Mouse (Mus musculus): ENCODE results near the gene Polr2a. TPM values are rescaled to one million over a fixed set of nuclear protein-coding genes. Genes with fewer than 3 reads are reported as not detected.

Polr2a gene
- polyA plus RNA-seq, 1 experiment = 65.1 TPM

DNA sequence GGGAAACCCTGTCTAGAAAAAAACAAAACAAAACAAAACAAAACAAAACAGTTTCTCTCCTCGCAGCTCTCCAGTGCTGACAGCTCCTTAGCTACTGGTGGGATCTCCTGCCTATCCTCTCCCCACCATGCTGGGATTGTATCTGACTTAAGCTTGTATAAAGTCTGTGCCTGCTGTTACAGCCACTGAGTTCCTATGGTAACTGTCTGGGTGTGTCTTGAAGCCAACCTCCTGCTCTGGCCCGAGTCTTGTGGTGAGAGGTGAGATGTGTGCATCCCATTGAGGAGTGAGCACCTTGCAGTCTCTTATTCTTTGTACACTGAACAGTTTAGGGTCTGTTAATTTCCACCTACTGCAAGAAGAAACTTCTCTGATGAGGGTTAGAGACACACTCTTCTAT is 35.4 kb downstream of the Polr2a start:
- no peak for TF ChIP-seq GATA1 (IDR thresholded peaks at IDR 0.05; ENCODE audit: low read length)

DNA sequence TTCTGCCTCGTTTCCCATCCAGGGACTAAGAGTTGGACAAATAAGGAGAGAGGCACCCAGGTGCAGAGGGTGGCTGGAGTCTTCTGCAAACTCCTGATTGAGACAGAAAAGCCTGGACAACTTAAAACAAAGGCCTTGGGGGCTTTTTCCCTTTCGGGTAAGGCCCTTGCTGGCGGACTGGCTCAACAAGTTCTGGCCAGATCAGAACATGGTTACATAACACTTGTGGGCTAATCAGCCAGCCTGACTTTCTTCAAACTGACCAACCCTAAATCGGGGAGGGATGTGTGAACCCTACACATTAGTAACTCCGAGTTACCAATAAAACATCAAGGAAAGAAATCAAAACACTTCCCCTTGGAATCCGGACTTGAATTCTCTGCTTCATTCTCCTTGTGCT is 37.6 kb downstream of the Polr2a start:
- no peak for TF ChIP-seq GATA1 (IDR thresholded peaks at IDR 0.05; ENCODE audit: low read length)

DNA sequence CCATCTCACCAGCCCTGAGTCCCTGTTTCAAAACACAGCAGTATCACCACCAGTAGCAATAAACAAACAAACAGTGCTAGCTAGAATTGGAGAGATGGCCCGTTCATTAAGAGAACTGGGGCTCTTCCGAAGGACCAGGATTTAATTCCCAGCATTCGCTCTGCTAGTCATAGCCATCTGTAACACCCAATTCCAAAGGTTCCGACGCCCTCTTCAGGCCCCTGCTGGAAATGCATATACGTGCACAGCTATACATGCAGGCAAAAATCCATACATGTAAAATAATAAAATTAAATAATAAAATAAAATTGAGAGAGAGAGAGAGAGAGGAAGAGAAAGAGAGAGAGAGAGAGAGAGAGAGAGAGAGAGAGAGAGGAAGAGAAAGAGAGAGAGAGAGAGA is 39.0 kb downstream of the Polr2a start:
- TF ChIP-seq GATA1 (IDR thresholded peaks at IDR 0.05; ENCODE audit: low read length) = no peak

DNA sequence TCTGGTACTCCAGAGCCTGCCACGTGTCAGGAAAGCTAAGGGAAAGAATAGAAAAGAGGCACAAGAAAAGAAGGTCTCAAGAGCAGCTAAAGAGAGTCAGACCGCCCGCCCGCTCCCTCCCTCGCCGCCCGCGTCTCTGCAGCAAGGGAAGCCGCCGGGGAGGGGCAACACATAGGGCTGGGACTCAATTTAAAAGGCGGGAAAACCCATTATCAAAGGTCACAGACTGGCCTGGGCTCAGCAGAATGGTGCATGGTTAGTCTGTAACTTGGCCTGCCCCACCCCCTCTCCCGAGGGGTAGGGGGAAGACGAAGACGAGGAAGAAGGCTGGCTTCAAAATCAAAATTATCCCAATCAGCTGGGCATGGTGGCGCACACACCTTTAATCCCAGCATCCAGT is 39.8 kb downstream of the Polr2a start:
- no peak for TF ChIP-seq GATA1 (IDR thresholded peaks at IDR 0.05; ENCODE audit: low read length)

DNA sequence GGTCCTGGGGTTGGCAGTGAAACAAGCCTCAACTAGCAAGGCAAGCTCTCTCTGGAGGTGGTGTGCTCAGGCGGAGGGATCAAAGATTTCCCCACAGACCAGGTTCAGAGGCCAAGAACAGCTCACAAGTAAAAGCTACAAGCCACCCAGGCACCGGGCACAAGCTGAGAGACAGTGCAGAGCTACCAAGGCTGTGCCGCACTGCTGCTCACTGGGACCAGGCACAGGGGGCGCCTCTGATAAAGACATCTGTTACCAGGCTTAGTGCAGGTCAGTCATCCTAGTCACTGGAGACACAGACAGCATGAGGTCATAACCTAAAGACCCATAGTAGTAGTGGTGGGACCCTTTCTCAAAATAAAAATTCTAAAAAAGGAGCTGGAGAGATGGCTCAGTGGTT is 41.5 kb downstream of the Polr2a start:
- no peak for TF ChIP-seq GATA1 (IDR thresholded peaks at IDR 0.05; ENCODE audit: low read length)

DNA sequence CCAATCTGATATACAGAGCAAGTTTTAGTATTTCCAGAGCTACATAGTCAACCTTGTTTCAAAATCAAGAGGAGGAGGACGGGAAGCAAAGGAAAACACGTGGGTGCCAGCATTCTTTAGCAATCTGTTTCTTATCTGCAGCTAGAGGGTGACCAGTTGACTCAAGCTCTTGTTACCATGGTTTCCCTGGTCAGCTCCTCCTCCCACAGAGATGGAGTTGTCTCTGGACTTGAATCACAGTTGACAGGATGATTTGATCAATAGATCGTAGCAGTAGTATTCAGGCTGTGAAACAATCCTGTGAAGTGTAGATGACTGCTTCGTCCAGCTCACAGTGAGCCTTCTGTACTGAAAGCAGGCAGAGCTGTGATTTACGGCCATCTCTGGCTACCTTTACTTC is 42.5 kb downstream of the Polr2a start:
- TF ChIP-seq GATA1 (IDR thresholded peaks at IDR 0.05; ENCODE audit: low read length) = no peak

DNA sequence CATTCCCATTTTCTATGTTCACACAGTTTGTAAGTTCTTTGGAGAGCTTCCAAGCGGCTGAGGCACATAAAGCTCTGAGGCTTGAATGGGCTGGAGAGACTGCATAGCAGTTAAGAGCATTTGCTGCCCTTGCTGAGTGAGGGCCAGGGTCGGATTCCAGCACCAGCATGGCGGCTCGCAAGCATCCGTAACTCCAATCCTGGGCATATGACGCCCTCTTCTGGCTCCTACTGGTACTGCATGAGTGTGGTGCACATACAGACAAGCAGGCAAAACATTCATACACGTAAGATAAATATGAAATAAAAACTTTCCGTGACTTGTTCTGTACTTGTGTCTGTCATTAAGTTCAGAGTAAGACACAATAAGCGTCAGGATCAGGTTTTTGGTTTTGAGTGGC is 43.0 kb downstream of the Polr2a start:
- TF ChIP-seq GATA1 (IDR thresholded peaks at IDR 0.05; ENCODE audit: low read length) = no peak

DNA sequence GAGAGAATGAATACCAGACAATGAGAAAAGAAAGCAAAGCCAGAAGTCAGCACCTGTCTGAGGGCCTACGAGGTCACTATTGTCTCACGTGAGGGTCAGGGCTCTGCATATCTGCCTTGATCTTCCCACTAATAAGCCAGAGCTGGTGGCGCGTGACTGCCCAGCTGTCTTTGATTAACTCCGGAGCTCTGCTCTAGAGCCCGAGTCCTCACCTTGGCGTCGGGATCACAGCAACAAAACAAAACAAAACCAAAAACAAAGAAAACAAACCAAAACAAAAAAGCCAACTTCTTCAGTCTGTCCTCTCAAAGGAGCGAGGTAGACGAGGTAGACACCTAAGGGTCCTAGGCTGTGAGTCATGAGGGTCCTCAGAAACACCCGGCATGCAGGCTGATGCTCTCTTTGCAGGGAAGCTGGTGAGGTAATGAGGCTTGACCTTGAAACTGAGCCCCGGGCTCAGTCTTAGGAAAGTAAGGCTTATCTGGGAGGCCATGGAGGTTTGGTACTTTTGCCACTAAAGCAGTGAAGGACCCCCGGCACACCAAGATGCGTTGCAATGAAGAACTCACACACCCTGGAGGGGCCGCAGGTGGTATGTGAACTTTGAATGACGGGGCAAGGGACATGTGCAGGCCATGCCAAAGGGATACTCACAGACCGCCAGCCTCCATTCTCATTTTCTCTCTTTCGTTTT is 43.7 kb downstream of the Polr2a start:
- TF ChIP-seq GATA1 (IDR thresholded peaks at IDR 0.05; ENCODE audit: low read length) = no peak

DNA sequence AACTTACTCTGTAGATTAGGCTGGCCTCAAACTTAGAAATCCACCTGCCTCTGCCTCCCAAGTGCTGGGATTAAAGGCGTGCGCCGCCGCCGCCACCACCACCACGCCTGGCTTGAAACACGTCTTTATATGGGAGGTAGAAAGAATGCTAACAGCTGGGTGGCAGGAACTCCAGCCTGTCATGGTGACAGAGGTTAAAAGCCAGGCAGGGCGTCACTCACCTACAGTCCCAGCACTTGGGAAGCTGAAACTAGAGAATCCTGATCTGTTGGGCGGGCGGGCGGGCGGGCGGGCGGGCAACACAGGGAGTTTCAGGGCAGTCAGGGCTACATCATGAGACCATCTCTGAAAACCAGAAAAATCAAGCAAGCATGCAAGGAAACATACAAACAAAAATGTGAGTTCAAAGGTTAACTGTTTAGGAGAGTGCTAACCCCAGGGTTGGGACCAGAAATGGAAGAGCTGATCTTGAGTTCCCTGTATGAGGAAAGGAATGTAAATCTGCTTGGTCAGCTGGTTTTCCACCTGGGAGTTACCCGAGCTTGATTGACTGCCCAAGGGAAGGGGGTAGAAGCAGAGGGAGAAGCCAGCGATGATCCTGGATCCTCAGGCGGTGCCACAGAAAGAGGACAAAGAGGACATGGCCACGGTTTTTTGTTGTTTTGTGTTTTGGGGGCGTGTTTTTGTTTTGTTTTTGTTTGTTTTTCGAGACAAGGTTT is 45.3 kb downstream of the Polr2a start:
- no peak for TF ChIP-seq GATA1 (IDR thresholded peaks at IDR 0.05; ENCODE audit: low read length)

DNA sequence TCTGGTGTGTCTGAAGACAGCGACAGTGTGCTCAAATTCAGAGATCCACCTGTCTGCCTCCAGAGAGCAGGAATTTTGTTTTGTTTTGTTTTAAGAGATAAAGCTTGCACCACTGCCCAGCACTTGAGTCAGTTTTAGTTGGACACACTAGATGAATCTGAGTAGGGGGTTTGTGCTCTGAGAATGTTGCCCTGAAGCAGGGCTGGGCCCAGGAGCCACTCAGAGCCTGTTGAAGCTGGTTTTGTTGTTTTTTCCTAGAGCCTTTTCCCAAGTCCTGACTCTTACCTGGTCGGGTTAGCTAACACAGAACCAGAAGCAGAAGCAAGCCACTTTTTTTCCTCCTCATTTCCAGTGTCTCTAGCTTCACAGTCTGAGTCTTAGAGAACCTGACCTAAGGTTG is 47.4 kb downstream of the Polr2a start:
- no peak for TF ChIP-seq GATA1 (IDR thresholded peaks at IDR 0.05; ENCODE audit: low read length)

DNA sequence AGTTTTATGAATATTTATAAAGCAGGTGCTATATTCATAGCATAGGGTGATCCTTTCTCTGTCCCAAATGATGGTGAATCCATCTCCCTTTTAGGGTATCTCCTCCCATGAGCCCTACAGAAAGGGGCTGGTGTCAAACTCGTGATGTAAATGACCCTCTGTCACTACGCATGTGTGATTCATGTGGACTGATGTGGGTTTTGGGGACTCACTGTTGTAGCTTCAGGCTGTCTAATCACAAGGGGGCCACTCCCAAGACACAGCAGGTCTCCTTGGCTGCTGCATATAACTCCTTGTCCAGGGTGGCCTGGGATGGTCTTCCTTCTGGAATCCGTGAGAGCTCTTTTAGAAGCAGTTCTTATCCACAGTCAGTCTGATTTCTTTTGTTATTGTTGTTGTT is 48.0 kb downstream of the Polr2a start:
- no peak for TF ChIP-seq GATA1 (IDR thresholded peaks at IDR 0.05; ENCODE audit: low read length)

DNA sequence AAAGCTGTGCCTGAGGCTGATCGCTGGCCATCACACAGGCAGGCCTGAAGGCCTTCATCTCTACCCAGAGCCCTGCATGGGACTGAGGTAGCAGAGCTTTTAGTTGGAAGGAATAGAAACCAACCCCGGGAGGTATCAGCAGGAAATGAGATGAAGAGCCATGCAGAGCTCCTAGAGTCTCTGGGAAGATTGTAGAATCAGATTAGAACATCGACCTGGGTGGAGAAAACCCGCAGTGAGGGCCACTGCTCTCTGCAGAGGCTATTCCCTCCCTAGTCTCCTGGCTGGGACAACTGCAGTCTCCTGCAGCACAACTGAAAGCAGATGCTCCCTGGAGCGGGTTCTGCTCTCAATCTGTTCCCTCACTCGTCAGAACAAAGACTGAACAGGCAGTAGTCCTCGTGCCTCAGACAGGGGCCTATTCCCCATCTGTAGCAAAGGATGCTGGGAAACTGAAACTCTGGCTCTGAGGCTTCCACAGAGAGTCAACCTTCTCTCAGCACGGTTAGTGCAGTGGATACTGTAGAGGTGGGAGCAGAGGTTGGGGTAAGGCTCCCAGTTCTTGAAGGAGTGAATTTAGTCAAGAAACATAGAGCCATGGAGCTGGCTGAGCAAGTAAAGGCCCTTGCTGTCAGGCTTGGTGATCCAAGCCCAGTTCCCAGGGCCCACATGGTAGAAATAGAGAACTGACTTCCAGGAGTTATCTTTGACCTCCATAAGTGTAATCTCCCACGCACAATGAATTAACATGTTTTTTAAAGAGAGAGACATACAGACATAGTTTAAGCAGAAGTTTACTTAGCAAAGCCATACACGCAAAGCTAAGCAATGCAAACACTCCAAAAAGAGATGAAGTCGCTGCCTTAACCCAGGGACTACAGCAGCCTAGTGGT is 48.6 kb downstream of the Polr2a start:
- no peak for TF ChIP-seq GATA1 (IDR thresholded peaks at IDR 0.05; ENCODE audit: low read length)

DNA sequence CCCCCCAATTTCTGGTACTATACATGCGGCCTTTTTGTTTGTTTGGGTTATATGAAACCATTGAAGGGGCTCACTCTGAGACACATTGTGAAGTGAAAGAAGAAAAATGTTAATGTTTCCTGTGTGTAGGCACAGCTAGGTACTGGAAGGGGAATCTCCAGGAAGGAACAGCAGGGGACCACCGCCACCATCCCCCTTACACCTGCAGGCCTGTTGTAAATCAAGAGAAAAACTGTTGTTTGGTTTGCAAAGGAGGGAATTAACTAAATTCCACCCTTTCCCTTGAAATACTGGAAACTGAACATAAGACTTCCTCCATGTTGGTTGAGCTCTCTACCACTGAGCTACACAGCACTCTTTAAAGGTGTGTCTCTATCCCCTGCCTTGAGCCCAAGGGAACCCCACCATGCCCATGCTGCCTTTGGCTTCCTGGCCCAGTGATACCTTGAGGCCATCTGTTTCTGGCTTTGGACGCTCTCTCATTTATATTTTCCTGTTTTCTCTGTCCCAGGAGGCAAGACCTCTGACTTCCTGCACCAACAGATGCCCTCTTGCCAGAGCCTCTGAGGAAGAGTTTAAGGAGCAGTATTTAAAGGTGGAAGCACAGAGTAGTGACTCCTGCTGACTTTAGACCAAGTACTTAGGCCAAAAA is 49.7 kb downstream of the Polr2a start:
- no peak for TF ChIP-seq GATA1 (IDR thresholded peaks at IDR 0.05; ENCODE audit: low read length)

DNA sequence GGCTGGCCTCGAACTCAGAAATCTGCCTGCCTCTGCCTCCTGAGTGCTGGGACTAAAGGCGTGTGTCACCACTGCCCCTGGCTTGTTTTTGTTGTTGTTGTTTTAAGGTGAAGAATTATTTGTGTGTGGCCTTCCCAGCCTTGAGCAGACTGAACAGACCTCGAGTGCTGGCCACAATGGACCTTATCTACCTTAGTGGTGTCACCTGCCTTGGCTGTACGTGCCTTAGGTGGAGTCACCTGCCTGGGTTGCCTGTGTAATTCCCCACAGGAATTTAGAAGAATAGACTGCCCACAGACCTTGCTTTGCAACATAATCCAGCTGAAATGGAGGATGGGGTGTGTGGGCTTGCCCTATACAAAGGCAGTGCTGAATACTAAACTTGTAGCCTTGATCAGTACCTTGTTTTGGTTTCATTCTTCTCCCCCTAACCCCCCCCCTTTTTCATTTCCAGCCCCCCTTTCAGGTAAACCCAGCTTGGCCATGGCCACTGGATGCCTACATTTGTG is 50.5 kb downstream of the Polr2a start:
- no peak for TF ChIP-seq GATA1 (IDR thresholded peaks at IDR 0.05; ENCODE audit: low read length)

DNA sequence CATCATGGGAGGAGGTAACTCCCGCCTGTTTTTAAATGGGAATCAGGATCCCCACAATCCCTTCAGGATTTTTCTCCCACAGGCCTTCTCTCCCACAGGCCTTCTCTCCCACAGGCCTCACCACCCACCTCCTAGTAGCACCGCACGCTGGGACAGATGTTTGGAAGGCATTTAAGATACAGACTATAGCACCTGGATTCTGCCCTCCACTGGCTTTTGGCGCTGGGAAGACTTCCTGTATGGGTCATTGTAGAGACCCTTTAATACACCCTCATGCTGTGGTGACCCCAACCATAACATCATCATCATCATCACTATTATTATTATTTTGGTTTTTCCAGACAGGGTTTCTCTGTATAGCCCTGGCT is 51.0 kb downstream of the Polr2a start:
- TF ChIP-seq GATA1 (IDR thresholded peaks at IDR 0.05; ENCODE audit: low read length) = no peak
